ENCODE assay signal across 23 mouse cellular contexts in the genomic region with DNA sequence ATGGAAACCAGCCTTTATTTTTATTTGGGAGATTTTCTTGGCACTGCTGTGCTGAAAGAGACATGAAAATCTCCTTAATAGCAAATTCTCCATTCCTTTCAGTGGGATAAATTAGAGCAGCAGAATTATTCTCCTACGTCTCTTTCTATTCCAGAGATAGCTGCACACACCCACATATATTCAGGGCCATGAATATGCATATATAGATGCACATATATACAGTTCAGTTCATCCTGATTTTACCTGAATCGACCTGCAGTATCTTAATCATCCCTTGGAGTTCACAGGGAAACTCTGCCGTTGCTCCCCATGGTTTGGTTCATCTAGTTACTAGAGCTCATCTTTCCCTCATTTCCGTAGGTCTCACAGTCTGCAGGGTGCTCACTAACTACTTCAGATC. TPM values are rescaled to one million over a fixed set of nuclear protein-coding genes. Genes with fewer than 3 reads are reported as not detected.
A peak's percentile ranks its signal among the peaks of the same experiment; 100 is the strongest.
DNase-seq lines count a peak whose midpoint lies in the region; ATAC-seq and TF ChIP-seq lines count a peak whose summit lies in the region.
"Had no signal": no experiment of that assay in that cellular context is flagged by ENCODE, and none has a peak within 500 bp of the region (broad histone marks: within the 10 kb centered on the region; RNA-seq: fewer than 3 reads in every experiment).

No protein-coding gene starts in this region.

- peaks cover 17% of the 10 kb centered on the region for H3K4me1 ChIP-seq in cortical plate, adult 2 months (ENCODE audit: control insufficient read depth, insufficient read depth, low read length)
- no peaks in the 10 kb centered on the region for H3K4me1 ChIP-seq in midbrain, embryonic 15.5 days
- H3K4me1 ChIP-seq: embryonic facial prominence, embryonic 12.5 days; forebrain, embryonic 13.5 days; forebrain, embryonic 15.5 days had no signal

- no peak overlapping the region for H3K4me3 ChIP-seq in left cerebral cortex, adult 2 months
- H3K4me3 ChIP-seq in cortical plate, adult 2 months (ENCODE audit: insufficient read depth, low read length): no peak overlapping the region
- H3K4me3 ChIP-seq in midbrain, embryonic 15.5 days: no peak overlapping the region
- H3K4me3 ChIP-seq: embryonic facial prominence, embryonic 10.5 days; embryonic facial prominence, embryonic 12.5 days; forebrain, embryonic 13.5 days; forebrain, embryonic 15.5 days had no signal

- no peak overlapping the region for H3K4me2 ChIP-seq in midbrain, embryonic 15.5 days
- H3K4me2 ChIP-seq: embryonic facial prominence, embryonic 12.5 days; forebrain, embryonic 13.5 days; forebrain, embryonic 15.5 days had no signal

- H3K27me3 ChIP-seq in midbrain, embryonic 15.5 days (replicated peaks): no peaks in the 10 kb centered on the region
- H3K27me3 ChIP-seq: embryonic facial prominence, embryonic 12.5 days; forebrain, embryonic 13.5 days; forebrain, embryonic 15.5 days had no signal

- H3K27ac ChIP-seq in left cerebral cortex, adult 2 months: peak overlapping the region; percentile 40
- H3K27ac ChIP-seq in cortical plate, adult 2 months (ENCODE audit: insufficient read depth, low read length): peak overlapping the region; percentile 70; the same call in 1 of the 2 replicates
- H3K27ac ChIP-seq in midbrain, embryonic 15.5 days: no peak overlapping the region
- H3K27ac ChIP-seq: embryonic facial prominence, embryonic 10.5 days; embryonic facial prominence, embryonic 12.5 days; forebrain, embryonic 13.5 days; forebrain, embryonic 15.5 days had no signal

- no peak for TF ChIP-seq CTCF in left cerebral cortex, adult 2 months (IDR thresholded peaks at IDR 0.05)
- TF ChIP-seq CTCF in cortical plate, adult 2 months (IDR thresholded peaks at IDR 0.05; ENCODE audit: extremely low read depth, insufficient read depth, low read length): no peak

- H3K9me3 ChIP-seq in midbrain, embryonic 15.5 days: no peaks in the 10 kb centered on the region
- H3K9me3 ChIP-seq: embryonic facial prominence, embryonic 10.5 days; embryonic facial prominence, embryonic 12.5 days; forebrain, embryonic 13.5 days; forebrain, embryonic 15.5 days had no signal

- 0 out of 2 replicates have a peak, but pooled peaks cover 7% of the 10 kb centered on the region for H3K36me3 ChIP-seq in midbrain, embryonic 15.5 days (replicated peaks)
- H3K36me3 ChIP-seq: embryonic facial prominence, embryonic 10.5 days; embryonic facial prominence, embryonic 12.5 days; forebrain, embryonic 15.5 days had no signal

- no peak for TF ChIP-seq POLR2A in cortical plate, adult 2 months (IDR thresholded peaks at IDR 0.05; ENCODE audit: extremely low read depth, insufficient read depth, low read length)

- H3K9ac ChIP-seq in midbrain, embryonic 15.5 days: no peak overlapping the region
- H3K9ac ChIP-seq: embryonic facial prominence, embryonic 12.5 days; forebrain, embryonic 13.5 days; forebrain, embryonic 15.5 days; forebrain, postnatal 0 days had no signal

- intact Hi-C loops in left cerebral cortex, adult 2 months (cut with DNase I): loop anchor here (5.0 kb wide), 2 partner anchors 256 to 276 kb away; no protein-coding TSS in a partner anchor
- intact Hi-C loops in left cerebral cortex, postnatal 10 days (cut with DNase I): no loop called here

- no peak for ATAC-seq in midbrain, embryonic 15.5 days (replicated peaks)
- ATAC-seq: forebrain, embryonic 13.5 days; forebrain, embryonic 15.5 days; forebrain, postnatal 0 days had no signal

- WGBS in midbrain, embryonic 15.5 days: 86% methylated on average over 4 of the region's 4 CpGs

- DNase-seq in left cerebral cortex, adult 2 months (ENCODE audit: extremely low spot score in 1 of 2, low spot score in 2 of 2): no peak
- DNase-seq in left cerebral cortex, postnatal 10 days (ENCODE audit: extremely low spot score in 1 of 2, low spot score in 2 of 2): no peak
- DNase-seq in telencephalon, adult 2 months (ENCODE audit: low read depth, low spot score): peak; percentile 42
- no peak for DNase-seq in thymus, postnatal 0 days (ENCODE audit: low spot score)
- DNase-seq: adrenal gland, adult 2 months; adrenal gland, postnatal 10 days; adrenal gland, postnatal 25 days; cerebellum, adult 11 months; cerebellum, adult 18-20 months; cerebellum, adult 8-10 months; cerebellum, adult 9-11 months; cerebellum, postnatal 14 days; cerebellum, postnatal 36 days; forebrain, postnatal 0 days had no signal

RNA-seq across cellular contexts. Expression of gene Sod3, which starts 30.2 kb away (rescaled TPM):
- 1 to 10 TPM; 6.8 to 7.3 TPM for total RNA-seq in left cerebral cortex, adult 2 months (2021)
- 1 to 10 TPM; 4.3 TPM for total RNA-seq in left cerebral cortex, postnatal 10 days (2021)
- 10.8 and 12.2 TPM in 2 replicates for polyA plus RNA-seq in cortical plate, adult 2 months (2012; rRNA removed)
- 2.0 and 2.1 TPM in 2 replicates for polyA plus RNA-seq in midbrain, embryonic 15.5 days (2015; fragmentation: Nextera tagmentation; extraction: Ambion mirVana)
- polyA plus RNA-seq in thymus, postnatal 0 days (2015; fragmentation: Nextera tagmentation; extraction: Ambion mirVana): 0.87 and 1.6 TPM in 2 replicates
- total RNA-seq: common myeloid progenitor, adult 5-6 weeks; ES-E14; MEL had no signal
